Mouse (Mus musculus) ovary, postnatal 10 days (tissue): ENCODE results near the gene Gimap7.
"Not testable (repeated sequence)": the region's sequence is repeated elsewhere in the genome, so short reads cannot be mapped to it uniquely, and the experiment has no call there.

ENCODE experiments used
- DNase-seq: peaks from one replicate; pipeline ENCODE4 v3.0.0; 2022; ENCODE audit warnings: low spot score

Gimap7 gene

GRCm38 (mm10) chr6:48718455-48718854 is at the start of gene Gimap7, which contains the start of gene Gm28053:
TSS of gene Gimap7 (plus strand) at chr6:48718621.
TSS of gene Gm28053 (plus strand) at chr6:48718607.
- DNase-seq = no peak

- DNase-seq = no peak
Measured at GRCm38 (mm10) chr6:48669446-48669969, 48.9 kb upstream of the Gimap7 start.

GRCm38 (mm10) chr6:48674291-48675058 is 43.9 kb upstream of the Gimap7 start:
- no peak for DNase-seq

DNA sequence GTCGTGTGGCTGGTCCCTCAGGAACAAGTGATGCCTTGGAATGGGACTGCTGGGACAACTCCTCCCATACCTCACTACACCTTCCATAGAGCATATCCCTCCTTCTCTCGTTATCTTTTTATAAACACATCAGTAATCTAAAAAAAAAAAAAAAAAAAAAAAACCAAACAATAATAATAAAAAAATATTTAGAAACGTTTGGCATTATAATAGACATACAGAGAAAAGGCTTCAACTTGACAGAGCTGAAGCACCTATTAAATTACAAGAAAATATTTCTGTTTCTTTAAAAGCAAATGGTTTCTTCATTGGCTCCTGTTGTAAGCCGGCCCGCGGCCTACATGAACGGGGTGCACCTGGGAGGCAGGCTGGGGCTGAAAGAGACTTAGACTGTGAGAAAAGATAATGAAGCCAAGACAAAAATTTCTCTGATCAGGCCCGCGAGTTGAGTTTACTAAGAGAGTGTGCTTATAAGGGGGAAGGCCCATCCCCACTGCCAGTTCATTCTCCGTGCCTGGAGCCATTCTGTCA is 43.0 kb upstream of the Gimap7 start:
- no peak for DNase-seq

DNA sequence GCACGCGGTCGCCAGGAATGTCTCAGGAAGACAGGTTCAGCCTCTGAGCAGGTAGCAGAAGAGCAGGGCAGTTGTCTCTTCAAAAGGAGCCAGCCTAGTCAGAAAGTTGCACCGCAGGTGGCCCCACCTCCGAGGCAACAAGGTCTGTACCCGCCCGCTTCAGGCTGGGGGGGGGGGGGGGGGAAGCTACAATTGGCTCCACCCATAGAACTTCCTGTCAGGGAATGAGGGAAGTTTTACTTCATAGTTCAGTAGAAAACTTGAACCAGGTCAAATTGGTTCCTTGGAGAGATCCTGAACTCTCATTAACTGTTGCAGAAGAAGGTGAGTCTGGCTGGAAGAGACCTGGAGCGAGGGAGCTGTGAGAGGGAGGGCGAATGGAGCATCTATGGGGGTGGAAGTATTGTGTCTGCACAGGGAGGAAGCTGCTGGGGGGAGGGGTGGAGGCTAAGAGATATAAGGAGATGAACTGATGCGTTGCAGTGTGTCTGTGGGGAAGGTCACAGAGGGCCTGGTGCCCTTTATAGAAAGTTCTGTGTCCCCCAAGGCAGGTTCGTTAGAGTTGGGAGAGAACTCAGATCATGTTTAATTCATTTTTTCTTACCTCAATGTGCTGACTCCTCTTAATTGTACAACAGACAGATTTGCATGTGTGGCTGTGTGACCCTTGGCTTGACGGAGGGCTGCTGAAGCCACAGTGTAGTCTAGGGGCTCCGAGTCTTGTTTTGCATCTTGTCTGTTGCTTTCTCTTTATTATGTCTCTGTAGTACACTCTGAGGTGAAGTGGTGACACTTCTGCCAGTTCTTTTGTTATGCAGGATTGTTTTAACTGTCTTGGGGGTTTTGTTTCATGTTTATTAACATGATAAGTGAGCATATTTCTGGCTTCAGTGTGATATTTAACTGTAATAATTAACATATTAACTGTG is 42.2 kb upstream of the Gimap7 start, which contains the start of gene Gimap9:
Gimap9 (plus strand) TSS at position 199 of the 929 bp plus-strand sequence.
- DNase-seq = no peak

DNA sequence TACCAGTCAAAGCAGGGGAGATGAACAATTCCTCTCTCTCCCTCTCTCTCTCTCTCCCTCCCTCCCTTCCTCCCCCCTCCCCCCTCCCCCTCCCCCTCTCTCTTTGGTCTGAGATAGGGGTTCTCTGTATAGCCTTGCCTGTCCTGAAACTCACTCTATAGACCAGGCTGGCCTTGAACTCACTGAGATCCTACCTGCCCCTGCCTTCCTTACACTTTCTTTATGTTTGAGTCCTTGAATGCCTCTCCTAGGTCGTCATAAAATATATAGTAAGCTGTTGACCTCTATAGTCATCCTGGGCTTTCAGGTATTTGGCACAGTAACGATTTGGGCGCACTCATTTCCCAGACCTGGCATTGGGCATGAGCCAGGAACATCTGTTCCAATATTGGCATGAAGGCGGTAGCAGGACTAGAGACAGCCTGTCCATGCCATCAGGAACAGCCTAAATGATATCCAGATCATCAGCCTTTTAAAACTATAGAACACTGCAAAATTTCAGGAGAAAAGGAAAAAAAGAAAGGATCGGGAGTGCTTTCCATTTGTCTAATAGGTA is 41.5 kb upstream of the Gimap7 start:
- no peak for DNase-seq

DNA sequence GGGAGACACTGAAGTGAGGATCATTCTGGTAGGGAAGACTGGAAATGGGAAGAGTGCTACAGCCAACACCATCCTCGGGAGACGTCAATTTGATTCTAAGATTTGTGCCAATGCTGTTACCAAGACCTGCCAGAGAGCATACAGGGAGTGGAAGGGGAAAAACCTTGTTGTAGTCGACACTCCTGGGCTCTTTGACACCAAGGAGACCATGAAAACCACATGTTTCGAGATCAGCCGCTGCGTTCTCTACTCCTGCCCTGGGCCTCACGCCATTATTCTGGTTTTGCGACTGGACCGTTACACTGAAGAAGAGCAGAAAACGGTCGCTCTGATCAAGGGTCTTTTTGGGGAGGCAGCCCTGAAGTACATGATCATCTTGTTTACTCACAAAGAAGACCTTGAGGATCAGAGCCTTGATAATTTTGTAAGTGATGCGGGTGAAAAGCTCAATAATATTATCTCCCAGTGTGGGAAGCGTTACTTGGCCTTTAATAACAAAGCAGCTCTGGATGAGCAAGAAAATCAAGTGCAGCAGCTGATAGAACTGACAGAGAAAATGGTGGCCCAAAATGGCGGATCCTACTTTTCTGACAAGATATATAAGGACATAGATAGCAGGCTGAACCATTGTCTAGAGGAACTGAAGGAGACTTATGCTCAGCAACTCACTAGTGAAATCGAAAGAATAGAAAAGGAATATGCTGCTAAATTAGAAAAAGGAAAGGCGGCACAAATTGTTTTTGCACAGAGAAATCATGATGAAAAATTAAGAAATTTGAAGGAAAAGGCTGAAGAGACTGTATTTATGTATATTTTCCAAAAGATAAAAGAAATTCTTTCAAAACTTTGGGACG is 40.7 kb upstream of the Gimap7 start:
- DNase-seq = no peak

DNA sequence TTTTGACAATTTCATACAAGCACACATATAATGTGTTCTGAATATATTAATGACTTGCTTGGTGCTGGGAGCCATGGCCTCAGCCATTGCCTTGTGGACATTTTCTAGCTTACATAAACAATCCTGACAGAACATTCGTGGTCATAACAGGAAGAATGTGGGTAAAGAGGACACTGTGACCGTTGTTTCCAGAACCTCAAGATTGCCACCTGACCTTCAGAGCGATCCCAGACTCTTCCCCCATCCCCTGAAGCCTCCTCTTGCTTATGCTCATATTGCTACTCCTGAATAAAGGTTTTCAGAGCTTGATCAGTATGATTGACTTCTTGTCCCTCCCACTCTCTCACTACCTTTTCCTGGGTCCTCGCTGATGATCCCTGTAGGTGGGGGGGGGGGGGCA is 40.0 kb upstream of the Gimap7 start:
- DNase-seq = no peak

GRCm38 (mm10) chr6:48679701-48680100 is 38.7 kb upstream of the Gimap7 start:
- DNase-seq = no peak

DNA sequence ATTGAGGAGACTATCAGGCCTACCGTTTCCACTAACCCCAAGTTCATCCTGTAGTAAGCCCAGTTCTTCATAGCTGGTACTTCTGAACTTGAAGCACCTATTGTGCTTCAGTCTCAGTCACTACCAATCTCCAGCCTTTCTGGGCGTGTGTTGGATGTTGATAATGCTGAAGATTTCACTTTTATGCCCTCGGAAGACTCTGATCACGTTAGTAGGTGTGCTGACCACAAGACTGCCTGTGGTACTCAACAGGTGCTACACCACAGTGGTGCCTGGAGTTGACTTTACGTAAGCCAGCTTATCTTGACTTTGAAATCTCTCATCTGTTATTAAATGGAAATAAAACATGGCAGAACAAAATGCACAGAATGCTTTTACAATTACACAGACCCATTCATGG is 38.0 kb upstream of the Gimap7 start:
- DNase-seq = no peak

DNA sequence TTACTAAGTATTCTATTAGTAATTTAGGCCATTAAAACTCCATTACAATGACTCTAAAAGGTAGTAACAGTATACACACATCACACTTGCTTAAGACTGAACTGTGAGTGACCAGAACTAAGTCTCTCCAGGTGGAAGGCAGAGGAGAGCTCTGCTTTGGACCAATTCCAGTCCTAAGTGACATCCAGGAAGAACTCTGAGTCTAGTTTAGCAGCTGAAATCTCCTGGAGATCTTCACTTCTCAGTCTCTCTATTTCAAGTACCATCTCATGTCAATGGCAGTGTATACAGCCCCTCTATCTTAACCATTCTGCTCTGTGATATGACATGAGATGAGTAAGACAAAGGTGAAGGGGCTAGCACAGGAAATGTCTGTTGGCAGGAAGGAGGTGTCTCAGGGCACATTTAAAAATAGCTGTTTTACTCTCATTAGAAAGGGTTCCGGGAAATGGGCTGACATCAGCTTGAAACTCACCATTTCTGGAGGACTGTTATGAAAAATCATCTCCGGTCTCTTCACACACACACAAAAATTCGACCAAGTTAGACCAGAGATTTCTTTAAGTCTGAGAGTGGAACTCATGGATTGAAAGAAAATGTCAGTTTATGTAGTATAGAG is 36.8 kb upstream of the Gimap7 start:
- no peak for DNase-seq

DNA sequence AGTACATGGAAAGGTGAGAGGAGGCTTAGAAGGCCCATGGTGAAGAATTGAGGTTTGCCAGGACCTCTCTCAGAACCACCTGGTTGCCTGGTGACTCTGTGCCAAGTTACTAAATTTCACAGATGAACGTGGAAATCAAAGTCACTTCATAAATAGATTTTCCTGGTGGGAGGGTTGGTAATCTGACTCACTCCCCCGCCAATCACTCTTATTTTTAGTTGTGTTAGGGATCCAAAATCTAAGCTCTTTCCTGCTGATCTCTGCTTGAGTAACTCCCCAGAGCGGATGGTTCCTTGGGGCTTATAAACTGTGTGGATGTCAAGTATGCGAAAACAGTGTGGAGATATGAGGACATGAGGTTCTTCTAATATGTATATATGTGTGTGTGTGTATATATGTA is 36.1 kb upstream of the Gimap7 start:
- DNase-seq = no peak

DNA sequence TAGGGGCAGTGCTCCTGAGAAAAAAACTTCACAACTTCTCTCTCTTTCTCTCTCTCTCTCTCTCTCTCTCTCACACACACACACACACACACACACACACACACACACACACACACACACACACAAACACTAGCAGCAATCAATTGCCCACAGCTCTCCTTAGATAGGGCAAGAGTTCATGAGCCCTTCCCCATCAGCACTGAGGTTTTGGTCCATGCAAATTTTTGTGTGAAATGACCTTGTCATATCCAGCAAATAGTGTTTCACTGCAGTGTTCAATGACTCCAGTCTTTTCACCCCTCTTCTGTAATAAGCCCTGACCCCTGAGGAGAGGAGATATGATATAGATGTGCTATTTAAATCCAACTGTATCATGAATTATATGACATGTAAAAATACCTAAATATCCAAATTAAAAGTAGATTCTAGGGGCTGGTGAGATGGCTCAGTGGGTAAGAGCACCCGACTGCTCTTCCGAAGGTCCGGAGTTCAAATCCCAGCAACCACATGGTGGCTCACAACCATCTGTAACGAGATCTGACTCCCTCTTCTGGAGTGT is 35.1 kb upstream of the Gimap7 start:
- not testable (repeated sequence) for DNase-seq

GRCm38 (mm10) chr6:48684319-48684718 is 34.1 kb upstream of the Gimap7 start, which contains the start of gene Gimap4:
TSS of gene Gimap4 (plus strand) at chr6:48684549.
- DNase-seq = no peak

DNA sequence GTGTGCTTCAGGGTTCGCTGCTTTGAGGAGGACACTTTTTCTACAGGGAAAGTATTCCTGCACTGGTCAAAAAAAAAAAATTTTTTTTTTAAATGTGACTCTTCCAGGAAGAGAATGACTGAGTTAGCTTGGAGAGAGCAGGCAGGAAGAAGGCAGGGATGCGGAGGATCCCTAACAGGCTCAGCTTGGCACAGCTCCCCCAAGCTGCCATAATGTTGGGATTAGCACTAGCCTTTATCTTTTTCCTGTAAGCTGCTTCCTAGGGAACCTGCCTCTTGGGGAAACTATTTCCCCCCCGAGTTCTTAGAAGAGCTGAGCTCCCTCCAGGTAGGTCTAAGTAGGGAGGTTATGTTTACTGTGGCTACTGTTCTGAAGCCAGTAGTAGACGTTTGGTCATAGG is 33.6 kb upstream of the Gimap7 start:
- DNase-seq = no peak

GRCm38 (mm10) chr6:48685251-48685650 is 33.2 kb upstream of the Gimap7 start:
- no peak for DNase-seq

GRCm38 (mm10) chr6:48685694-48686665 is 32.4 kb upstream of the Gimap7 start:
- no peak for DNase-seq

- no peak for DNase-seq
Measured at GRCm38 (mm10) chr6:48687077-48687476, 31.3 kb upstream of the Gimap7 start.

- DNase-seq = no peak
Measured at GRCm38 (mm10) chr6:48689320-48689719, 29.1 kb upstream of the Gimap7 start.
